Mouse (Mus musculus) lung, postnatal 0 days (tissue): ENCODE measurements around the gene Tescl.

Experiments
- CTCF ChIP-seq: IDR thresholded peaks from 2 replicates; pipeline ENCODE4 v1.5.1; 2016; ENCODE audit warnings: antibody characterized with exemption, mild to moderate bottlenecking
- EP300 ChIP-seq: IDR thresholded peaks from 2 replicates; pipeline ENCODE4 v1.6.1; 2016; ENCODE audit warnings: antibody characterized with exemption, mild to moderate bottlenecking, control low read depth

DNA sequence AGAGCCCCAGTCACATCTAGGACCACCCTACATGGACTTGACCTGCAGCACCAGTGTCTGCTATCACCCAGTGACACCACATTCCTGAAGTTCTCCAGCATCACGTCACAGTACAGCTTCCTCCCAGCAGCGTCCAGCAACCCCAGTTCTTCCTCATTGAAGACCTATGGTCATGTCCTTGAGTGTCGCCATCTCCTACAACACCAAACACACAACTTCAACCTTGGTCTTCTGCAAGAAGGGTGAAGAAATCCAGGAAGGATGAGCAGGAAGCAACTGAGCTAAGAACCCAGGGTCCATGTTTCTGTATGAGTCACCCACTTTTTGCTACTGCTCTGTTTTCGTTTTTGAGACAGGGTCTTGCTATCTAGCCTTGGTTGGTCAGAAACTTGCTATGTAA lies 11.1 kb downstream of the Tescl start:
- TF ChIP-seq CTCF (no peak), EP300 (no peak)
